Mouse (Mus musculus) frontal cortex, adult (tissue): ENCODE measurements around the gene Usp43.
A peak's percentile ranks its signal among the peaks of the same experiment; 100 is the strongest.

Source experiments
- ATAC-seq: cut with Nextera tagmentation; 2 replicates; pipeline ENCODE4 v1.9.2; 2017; ENCODE audit warnings: mild to moderate bottlenecking, moderate library complexity, mixed read lengths; ENCODE audit not compliant: low TSS enrichment

The Usp43 gene

DNA sequence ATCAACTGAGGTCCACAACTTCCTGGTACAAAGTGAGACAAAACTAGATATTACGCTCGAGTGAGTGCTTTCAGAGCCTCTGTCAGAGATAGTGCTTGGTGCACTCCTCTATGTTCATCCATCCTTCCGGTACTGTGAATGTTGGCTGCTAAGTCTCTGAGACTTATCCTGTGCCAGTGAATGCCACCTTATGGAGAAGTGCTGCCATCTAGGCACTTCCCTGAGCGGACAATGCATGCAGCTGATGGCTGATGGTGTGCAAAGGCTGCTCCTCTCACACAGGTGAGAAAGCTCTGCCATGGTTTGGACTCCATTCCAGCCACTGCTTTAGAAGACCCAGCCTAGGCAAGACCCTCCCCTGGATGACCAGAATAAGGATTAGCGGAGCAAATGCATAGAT lies 113.9 kb downstream of the Usp43 start:
- ATAC-seq, result peak; percentile 94

DNA sequence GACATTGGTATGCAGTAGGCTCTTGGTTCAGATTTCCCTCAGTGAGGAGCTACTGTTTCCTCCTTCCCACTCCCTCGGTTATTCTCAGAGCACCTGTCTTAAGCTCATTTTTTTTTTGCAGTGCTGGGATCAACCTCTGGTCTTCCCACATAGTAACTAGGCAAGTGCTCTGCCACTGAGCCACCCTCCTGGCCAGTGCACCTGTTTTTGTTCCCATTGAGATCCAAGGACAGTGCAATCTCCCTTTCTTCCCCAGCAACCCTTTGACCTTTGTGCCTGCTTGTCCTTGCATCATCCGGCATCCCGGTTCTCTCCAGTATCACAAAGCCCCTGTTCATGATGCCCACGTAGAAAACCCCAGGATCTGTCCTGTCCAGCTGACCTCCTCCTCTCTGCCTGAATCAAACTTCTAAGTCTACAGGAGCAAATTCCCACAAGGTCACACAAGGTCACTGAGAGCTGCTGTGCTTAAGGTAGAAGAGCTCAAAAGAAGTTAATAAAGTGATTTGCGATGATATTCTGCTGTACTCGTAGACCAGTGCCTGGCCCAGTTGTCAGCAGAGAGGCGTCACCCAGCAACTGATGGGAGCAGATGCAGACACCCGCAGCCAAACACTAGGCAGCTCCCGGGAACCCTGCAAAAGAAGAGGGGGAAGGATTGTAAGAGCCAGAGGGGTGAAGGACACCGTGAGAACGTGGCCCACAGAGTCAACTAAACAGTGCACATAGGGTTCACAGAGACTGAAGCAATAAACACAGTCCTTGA lies 114.9 kb downstream of the Usp43 start:
- no peak for ATAC-seq

DNA sequence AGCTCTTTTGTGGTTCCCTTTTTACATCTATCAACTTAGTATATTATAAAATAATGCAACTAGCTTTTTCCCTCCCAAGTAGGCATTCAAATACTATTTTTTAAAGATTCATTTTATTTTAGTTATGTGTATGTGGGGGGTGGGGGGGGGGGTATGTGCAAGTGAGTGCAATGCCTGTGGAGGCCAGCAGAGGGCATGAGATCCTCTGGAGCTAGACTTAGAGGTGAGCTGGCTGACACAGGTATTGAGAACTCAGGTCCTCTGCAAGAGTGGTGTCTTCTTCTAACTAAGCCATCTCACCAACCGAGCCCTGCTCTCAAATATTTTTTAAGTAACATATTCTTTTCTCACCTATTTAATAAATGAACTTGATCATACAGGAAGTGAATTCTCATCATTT lies 116.4 kb downstream of the Usp43 start:
- no peak for ATAC-seq
